Mouse (Mus musculus) adrenal gland, postnatal 4 days (tissue): ENCODE results near the gene Cysrt1. TPM values are rescaled to one million over a fixed set of nuclear protein-coding genes. Genes with fewer than 3 reads are reported as not detected.

Experiments
- DNase-seq, 2 experiments: peaks; one replicate each; pipeline ENCODE4 v3.0.0; 2021 to 2022; ENCODE audit warnings: low spot score in 2 of 2, mixed read lengths in 2 of 2
- total RNA-seq, 2 experiments: library from RNA; stranded (reverse); gene quantifications; 2 replicates each; pipeline ENCODE4 v1.2.3; 2021

Cysrt1 gene
- total RNA-seq, 2 experiments from 2014 or later: not detected

DNA sequence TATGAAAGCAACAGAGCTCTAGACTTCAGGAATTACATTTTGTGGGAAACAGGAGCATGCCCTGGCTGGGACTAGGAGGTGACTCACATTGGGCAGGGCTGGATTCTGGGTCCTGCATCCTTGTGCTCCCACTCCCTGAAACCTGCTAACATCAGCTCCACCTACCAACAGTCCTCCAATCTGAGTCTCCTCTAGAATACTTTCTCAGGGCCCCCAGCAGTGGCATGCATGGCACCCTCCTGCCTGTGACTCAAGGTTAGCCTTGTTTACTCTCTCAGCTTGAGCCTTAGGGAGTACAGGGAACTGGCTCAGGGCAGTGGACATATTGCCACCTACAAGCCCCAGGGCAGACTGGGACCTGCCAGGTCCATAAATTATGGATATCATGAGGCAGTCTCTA lies 4.1 kb downstream of the Cysrt1 start:
- no peak for DNase-seq

DNA sequence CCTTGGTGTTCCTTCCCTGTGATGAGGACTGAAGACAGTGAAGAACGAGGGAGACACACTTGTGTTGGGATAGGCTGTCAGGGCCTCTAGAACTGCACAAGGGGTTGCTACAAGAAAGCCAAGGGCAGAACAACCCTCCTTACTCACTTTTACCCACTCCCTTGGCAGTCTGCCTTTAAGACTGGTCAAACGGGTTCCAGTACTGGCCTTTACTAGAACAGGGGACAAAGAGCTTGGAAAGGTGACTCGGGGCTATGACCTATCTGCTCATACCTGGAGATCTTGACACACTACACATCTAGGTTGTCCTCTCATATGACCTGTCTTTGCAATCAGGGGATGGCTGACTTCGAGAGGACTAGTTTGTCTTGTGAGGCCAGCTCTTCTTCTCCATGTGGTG lies 4.7 kb downstream of the Cysrt1 start:
- DNase-seq: no peak

DNA sequence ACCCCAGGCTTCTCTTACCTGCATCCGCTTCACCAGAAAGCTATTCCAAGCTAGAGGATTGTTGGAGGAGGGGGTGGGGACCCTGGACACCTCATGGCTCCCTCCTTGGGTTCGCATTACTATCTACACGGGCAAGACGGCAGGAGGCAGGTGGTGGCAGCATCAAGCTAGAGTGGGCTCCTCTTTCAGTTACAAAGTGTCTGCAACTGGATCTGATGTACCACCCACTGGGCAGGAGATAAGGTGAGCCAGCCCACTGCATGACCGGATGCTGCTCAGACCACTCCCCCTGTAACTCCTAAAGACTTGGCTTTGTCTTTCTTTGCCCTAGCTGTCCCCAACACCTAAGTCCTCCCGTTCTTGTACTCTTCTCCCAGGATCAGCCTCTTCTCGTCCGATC lies 5.6 kb downstream of the Cysrt1 start, which contains the start of gene Rnf224:
Gene Rnf224, minus strand, starts transcription at position 174 of the 400 bp plus-strand sequence.
- no peak for DNase-seq

DNA sequence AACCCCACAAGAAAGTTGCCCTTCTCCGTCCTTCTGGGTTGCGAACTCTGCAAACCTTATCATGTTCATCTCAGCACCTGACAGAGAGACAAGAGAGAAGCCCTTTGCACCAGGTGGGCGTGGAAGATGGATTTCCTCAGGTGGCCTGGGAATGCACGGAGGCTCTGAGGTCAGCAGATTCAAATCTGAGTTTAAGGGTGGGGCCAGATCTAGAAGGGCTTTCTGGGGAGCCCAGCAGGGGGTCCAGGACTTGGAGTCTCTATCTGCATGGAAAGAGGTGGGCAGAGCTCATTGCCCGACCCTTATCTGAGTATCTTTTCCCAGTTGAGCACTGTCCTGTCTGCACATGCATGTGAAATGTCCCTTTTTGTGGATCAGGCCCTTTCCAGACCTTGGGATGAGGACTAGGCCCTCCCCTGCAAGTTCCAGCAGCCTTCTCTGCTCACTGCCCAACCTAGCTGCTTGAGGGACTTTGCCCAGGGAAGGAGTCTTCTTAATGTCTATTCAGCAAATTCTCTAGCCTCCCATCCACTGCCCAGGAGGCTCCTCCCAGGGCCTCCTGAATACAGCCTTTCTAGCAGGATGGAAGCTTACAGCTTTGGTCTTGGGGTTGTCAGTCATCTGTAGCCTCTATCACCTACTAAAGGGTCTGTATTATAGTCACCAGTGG lies 7.6 kb downstream of the Cysrt1 start:
- no peak for DNase-seq

DNA sequence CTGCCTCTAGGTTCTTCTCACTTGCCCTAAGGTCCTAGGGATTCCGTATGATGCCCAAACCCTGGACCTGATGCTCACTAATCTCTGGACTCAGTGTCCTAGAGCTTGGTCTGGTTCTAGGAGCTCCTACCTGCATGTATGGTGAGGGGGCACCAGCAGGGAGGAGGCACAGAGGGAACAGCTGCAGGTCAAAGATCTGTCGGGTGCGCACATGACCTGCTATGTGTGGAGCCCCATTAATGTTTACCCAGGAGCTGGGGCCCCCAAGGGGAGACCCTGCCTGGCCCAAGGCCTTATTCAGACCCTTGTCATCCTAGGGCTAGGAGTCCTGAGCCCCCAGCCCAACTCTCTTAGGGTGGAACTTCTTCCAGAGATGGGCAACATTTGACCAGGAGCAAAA lies 8.2 kb downstream of the Cysrt1 start, which contains the start of gene Slc34a3:
Gene Slc34a3, minus strand, starts transcription at position 315 of the 400 bp plus-strand sequence.
- DNase-seq: no peak

DNA sequence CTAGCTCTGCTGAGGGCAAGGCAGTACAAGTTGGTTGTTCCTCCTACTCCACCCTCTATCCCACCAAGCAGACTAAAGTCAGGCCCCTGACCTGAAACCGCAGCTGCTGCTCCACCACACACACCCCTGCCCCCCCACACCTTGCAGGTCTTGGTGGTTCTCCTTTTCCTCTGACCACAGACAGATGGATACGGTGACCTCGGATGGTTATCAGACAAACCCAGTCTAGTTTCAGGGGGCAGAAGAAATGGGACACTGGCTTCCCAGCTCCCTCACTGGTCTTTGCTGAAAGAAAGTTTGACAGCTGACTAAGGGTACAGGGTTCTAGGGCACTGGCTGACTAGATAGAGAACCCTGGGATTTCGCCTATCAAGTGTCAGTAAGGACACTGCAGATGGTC lies 8.8 kb downstream of the Cysrt1 start:
- no peak for DNase-seq

DNA sequence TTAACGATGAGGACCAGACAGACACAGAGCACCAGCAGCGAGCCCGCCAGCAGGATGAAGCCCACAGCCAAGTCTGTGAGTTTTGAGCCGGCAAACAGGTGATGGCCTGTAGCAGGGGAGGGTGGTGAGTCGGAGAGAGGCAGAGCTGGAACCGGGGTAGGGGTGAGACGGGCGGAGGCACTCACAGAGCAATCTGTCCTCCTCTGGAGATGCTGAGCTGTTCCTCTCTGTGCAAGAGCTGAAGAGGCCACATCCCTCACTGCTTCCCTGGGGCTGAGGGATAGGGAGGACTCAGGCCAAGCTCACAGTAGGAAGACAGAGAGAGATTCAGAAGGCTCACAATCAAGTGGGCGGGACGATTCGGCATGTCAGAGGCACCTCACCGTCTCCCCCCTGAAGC lies 11.2 kb downstream of the Cysrt1 start:
- no peak for DNase-seq

DNA sequence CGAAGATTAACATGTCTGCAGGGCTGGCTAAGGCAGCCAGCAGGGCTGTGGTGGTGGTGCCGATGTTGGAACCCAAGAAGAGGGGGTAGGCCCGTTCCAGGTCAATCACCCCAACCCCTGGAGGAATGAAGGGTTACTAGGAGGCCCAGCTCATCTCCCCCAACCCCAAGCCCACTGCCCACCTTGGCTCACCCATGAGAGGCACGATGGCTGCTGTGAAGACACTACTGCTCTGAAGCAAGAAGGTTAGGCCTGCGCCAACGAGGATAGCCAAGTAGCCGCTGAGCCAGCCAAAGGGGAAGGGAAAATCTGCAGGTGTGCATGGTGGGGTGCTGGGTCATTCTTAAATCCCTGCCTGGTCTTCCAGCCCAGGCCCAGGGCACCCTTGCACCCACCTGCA lies 11.7 kb downstream of the Cysrt1 start:
- no peak for DNase-seq

DNA sequence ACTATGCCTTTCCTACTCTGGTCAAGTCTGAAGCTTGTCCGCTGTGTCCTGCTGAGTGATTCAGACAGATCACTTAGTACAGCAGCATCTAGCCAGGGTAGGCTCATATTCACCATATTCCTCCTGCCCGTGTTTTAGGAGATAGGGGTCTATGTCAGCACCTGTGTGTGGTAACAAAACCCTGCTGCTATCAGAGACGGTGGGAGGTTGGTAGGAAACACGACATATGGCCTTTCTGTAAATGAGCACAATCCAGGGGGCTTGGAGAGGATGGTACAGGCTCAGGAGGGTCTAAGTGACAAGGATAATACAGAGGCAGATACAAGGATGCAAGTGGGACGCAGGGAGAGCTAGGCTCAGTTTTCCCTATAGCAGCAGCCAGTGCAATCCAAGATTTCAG lies 12.7 kb downstream of the Cysrt1 start:
- DNase-seq: no peak

DNA sequence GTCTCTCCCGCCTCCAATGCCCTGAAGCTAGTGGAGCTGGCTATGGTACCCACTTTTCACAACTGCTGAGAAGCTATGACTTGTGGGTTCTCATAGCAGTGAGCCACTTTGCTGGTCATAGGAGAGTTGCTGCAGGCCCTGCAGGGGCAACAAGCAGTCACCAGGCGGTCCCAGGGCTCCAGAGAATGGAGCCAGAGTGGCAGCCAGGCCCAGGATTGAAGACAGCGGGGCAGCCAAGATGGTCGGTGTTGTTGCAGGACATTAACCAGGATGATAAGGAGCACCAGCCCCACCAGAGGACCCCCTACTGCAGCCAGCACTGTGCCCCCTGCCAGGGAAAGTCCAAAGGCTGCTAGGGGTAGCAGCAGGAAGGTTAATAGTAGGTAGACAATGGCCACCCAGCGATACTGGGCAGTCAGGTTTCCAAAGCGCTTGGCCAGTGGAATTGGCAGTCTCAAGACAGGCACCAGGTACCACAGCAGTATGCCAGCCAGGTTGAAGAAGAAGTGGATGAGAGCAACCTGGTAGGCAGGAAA lies 13.2 kb downstream of the Cysrt1 start:
- DNase-seq: no peak

DNA sequence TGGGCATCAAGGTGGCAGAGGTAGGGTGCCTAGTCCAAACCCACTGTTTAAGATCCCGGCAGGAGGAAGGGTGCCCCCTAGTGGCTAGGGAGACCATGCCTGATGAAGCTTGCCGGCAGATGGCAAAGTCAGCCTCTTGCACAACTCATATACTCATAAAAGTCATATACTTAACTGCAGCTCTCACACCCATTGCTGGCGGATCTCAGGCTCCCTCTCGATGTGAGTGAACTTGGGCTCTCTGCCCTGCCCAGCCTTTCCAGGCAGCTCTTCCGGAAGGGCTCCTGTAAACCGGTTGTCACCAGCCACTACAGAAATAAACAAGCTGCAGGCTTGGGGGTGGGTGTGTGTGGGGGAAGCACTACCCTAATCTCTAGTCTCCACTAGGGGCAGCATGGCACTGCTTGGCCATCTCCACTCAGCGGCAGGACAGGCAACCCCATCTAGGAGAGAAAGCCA lies 13.8 kb downstream of the Cysrt1 start:
- peak; percentile 62 to 78 for DNase-seq

DNA sequence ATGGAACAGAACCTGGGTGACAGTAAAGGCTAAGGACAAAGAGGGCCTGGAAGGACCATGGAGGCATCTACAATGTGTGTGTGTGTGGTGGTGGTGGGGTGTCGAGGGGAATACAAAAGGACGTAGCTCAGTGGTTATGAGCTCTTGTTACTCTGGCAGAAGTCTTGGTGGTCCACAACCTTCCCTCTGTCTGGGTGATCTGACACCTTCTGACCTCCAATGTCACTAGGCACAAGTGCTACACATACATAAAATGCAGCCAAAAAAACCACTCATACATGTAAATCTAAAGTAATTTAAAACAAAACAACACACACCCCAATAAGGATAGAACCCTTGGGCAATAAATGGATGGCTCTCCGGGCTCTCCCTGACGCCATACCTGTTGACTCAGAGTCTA lies 14.8 kb downstream of the Cysrt1 start:
- no peak for DNase-seq

DNA sequence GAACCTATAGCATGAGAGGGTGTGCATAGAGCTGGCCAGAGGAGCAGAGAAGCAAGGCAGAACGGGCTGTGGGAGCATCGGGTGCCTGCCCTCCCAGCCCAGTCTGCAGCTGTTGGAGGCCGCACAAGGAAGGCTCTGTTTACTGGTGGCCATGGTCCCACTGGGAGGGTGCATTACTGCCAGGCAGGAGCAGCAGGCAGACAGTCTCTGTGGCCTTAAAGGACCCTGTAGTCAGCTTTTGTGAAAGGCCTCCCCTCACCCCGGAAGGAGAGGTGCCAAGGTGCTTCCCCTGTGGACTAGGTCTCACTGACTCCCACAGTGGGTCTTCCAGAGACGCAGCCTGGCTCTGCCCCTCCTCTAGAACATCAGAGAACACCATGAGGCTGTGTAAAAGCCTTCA lies 15.4 kb downstream of the Cysrt1 start:
- DNase-seq: no peak

DNA sequence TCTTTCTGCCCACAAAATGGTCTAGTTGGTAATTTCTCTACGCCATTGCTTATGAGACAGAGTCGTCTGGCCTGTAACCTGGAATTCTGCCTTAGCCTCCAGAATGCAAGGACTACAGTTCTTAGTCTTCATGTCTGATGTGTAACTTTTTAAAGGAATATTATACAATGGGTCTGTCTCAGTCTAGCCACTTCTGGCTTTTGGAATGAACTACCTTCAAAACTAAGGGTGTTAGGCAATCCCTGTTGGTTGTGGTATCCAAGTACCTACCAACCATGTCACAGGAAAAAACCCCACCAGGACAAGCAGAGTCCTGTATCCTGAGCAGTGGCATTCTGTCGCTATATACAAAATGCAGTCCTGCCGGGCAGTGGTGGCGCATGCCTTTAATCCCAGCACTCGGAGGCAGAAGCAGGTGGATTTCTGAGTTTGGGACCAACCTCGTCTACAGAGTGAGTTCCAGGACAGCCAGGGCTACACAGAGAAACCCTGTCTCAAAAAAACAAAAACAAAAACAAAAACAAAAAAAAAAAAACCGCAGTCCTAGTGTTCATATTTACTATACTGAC lies 16.4 kb downstream of the Cysrt1 start:
- DNase-seq: no peak

DNA sequence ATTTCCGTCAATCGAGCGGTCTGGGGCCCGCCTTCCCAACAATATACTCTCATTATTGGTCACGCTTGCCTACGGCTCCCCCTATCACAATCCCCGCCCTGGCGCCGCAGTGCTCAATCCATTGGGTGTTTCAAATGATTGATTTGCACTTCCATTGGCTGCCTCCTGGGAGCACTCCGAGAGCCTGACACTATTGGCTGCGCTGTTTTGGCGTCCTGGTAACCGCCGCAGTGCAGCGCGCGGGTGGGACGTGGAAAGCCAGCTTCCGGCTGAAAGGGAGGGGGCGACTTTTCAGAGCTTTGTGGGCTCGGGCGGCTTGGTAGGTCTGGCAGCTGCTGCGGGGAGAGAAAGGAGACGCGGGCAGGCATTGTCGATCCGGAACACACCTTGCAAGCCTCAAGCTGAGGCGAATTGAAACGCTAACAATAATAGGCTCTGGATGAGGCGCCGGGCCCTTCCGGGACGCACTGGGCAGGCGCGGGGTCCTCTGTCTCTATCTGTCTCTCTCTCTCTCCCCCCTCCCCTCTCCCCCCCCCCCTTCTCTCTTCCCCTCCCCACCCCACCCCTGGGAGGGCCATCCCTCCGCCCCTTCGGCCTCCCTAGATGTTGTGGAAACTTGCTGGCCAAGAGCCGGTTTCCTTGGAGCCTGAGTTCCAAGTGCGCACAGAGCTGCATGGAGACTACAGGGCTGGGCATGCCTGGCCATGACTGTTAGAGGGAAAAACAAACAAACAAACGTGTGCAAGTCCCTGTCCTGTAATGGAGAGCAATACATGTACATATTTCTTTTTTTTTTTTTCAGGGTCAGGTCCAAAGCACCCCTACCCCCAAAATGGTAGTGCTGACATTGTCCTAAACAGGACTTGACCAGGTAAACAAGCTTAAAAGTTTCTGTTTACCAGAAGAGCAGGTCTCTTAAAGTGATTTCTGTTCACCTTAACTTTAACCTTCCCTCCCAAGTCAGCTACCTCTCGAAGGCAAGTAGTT lies 17.2 kb downstream of the Cysrt1 start:
- DNase-seq: peak; percentile 84 to 96

DNA sequence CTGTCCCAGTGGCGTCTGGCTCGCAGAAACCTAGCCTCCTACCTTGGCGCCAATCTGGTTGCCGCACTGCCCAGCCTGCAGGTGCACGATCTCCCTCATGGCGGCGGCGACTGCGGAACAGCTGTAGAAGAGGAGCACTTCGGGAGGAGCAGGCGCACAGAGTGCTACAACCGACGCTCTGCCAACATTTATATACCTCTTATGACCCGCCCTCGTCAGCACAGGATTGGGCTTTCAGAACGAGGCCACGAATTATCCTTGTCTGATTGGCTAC lies 17.8 kb downstream of the Cysrt1 start, which contains the start of gene Tubb4b:
Gene Tubb4b, minus strand, starts transcription at position 211 of the 274 bp plus-strand sequence.
- no peak for DNase-seq

DNA sequence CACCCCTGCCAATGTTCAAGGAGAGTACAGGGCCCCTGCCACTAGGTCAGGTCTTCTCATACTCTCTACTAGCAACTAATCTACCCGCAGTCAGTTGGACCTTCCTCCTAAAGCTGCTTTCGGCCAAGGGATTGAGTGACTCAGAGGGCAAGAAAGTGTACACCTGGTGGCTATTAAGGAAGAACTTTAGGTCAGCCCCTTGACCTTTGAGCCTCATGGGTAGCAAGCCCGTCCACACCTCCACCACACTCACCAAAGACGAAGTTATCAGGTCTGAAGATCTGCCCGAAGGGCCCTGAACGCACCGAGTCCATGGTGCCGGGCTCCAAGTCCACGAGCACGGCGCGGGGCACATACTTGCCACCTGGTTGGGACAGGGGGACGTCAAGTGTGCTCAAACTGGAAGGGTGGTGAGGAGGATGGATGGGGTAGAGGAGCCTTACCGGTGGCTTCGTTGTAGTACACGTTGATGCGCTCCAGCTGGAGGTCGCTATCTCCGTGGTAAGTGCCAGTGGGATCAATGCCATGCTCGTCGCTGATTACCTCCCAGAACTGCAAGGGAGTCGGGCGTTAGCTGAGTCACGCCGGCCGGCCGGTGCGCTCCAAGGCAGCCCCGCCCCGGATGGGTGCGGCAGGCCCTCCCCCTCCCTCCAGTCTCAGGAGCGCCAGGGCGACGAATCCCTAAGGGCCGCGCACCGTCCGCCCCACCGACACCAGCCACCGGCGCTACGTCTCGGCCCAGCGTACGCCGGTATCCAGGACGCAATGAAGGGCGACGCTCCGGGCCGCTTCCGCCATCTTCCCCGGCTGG lies 18.4 kb downstream of the Cysrt1 start:
- peak; percentile 60 to 61 for DNase-seq

DNA sequence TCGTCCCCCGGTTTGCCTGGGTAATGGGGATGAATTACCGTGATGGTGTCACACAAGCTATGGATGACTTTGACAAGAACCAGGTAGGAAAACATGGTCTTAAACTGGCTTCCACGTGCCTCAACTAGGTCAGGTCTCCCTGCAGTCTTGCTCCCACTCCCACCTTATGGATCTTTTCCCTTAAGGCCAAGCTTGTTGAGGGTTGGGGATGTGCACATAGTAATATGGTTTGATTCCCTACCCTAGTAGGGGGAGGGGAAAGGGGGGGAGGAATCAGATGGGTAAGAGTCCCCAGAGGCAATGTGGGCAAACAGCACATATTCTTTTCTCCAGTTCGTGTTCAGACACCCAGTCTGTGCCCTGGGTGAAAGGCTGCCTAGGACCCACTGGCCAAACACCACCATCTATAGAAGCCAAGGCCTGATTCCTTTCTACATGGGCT lies 20.9 kb downstream of the Cysrt1 start:
- no peak for DNase-seq

DNA sequence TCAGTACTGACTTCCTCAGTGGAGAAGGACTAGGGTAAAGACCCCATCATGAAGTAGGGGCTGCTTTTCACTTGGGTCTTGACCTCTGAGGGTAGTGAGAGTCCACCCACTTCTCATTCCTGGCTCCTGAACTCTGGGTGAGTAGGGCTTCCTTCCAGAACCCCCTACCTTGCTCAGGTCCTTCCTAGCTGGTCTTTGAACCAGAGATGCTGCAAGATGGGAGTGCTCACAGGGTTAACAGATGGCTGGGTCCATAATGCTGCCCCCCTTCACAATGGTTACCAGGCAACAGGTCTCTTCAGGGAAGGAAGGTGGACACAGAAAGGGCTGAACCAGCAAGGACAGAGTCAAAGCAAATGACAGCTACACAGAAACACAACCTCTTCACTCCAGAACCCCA lies 23.8 kb downstream of the Cysrt1 start, which contains the start of gene Fam166a:
Gene Fam166a, plus strand, starts transcription at position 301 of the 400 bp plus-strand sequence.
- DNase-seq: no peak

DNA sequence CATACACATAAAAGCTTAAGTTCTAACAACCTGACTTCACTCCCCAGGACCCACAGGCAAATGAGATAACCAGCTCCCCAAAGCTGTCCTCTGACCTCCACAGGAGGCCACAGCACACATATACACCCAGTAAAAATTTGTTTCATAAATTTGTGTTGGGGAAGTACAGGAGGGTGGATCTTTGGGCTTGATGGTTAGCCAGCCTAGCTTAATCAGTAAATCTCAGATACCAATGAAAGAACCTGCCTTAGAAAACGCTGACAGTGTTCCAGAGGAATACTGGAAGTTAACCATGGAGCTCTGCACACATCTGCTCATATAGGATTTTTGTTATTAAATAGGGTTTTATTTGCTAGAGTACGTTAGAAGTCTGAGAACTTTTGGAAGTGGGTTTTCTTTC lies 24.6 kb downstream of the Cysrt1 start:
- no peak for DNase-seq

DNA sequence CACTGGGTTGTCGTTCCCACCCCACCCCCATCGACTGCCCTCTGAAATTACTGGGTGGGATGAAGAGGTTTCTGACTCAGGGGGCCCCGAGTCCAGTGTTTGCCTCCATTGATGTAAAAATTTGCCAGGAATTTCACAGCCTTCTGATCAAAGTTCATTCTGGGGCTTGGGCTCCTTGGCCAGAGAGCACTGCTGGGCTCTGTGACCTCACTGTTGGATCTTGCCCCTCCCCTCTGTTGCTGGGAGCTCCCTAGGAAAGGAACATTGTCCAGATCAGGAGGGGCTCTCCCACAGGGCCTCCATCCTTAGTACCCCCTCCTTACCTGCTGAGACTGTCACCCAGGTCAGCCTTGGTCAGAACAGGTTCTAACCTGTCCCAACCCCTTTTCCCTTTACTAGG lies 27.8 kb downstream of the Cysrt1 start, which contains the start of gene Stpg3:
Gene Stpg3, minus strand, starts transcription at position 194 of the 400 bp plus-strand sequence.
- DNase-seq: no peak
